Mouse (Mus musculus): ENCODE results near the gene Svs5. TPM values are rescaled to one million over a fixed set of nuclear protein-coding genes. Genes with fewer than 3 reads are reported as not detected.

Svs5 gene
- not detected for polyA plus RNA-seq (2015; fragmentation: Illumina TruSeq; extraction: RNeasy Lipid Tissue Mini Kit (QIAGEN cat#74804); ENCODE audit: insufficient read depth, low replicate concordance)

GRCm38 (mm10) chr2:164332440-164332839 is at the start of gene Svs5:
Gene Svs5, plus strand, starts transcription at chr2:164332740.

DNA sequence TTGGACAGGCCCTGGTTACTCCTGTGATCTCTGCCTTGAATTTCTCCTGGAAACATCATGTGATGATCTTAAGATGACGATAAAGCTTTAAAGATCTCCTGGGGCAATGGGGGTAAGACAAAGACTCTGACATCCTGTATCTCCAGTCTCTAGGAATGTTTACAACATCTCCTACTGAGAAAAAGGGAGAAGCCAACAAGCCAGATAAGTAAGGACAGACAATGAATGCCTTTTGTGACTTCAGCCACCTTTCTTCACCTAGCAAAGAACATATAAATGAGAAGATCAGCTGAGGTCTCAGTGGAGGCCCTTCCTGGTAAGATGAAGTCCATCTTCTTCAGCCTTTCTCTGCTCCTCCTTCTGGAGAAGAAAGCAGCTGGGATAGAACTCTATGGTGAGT is 43.6 kb upstream of the Svs5 start, which contains the start of gene Svs3a:
Svs3a (plus strand) TSS at position 301 of the 400 bp plus-strand sequence.

GRCm38 (mm10) chr2:164316451-164316850 is 16.1 kb upstream of the Svs5 start, which contains the start of gene Svs6:
Gene Svs6, plus strand, starts transcription at chr2:164316751.

Other genes with a start within 250 kb of the Svs5 start
- not detected for gene Kcns1, start 161.6 kb upstream of the Svs5 start, polyA plus RNA-seq (2015; fragmentation: Illumina TruSeq; extraction: RNeasy Lipid Tissue Mini Kit (QIAGEN cat#74804); ENCODE audit: insufficient read depth, low replicate concordance)
- not detected for gene Wfdc5, start 150.0 kb upstream of the Svs5 start, polyA plus RNA-seq (2015; fragmentation: Illumina TruSeq; extraction: RNeasy Lipid Tissue Mini Kit (QIAGEN cat#74804); ENCODE audit: insufficient read depth, low replicate concordance)
- gene Wfdc12, start 142.1 kb upstream of the Svs5 start, polyA plus RNA-seq (2015; fragmentation: Illumina TruSeq; extraction: RNeasy Lipid Tissue Mini Kit (QIAGEN cat#74804); ENCODE audit: insufficient read depth, low replicate concordance) = not detected
- gene Wfdc15a, start 132.6 kb upstream of the Svs5 start, polyA plus RNA-seq (2015; fragmentation: Illumina TruSeq; extraction: RNeasy Lipid Tissue Mini Kit (QIAGEN cat#74804); ENCODE audit: insufficient read depth, low replicate concordance) = not detected
- not detected for gene Wfdc15b, start 111.1 kb upstream of the Svs5 start, polyA plus RNA-seq (2015; fragmentation: Illumina TruSeq; extraction: RNeasy Lipid Tissue Mini Kit (QIAGEN cat#74804); ENCODE audit: insufficient read depth, low replicate concordance)
- not detected for gene Svs2, start 94.3 kb upstream of the Svs5 start, polyA plus RNA-seq (2015; fragmentation: Illumina TruSeq; extraction: RNeasy Lipid Tissue Mini Kit (QIAGEN cat#74804); ENCODE audit: insufficient read depth, low replicate concordance)
- not detected for gene Svs3b, start 76.1 kb upstream of the Svs5 start, polyA plus RNA-seq (2015; fragmentation: Illumina TruSeq; extraction: RNeasy Lipid Tissue Mini Kit (QIAGEN cat#74804); ENCODE audit: insufficient read depth, low replicate concordance)
- gene Svs4, start 54.3 kb upstream of the Svs5 start, polyA plus RNA-seq (2015; fragmentation: Illumina TruSeq; extraction: RNeasy Lipid Tissue Mini Kit (QIAGEN cat#74804); ENCODE audit: insufficient read depth, low replicate concordance) = not detected
- not detected for gene Svs3a, start 43.5 kb upstream of the Svs5 start, polyA plus RNA-seq (2015; fragmentation: Illumina TruSeq; extraction: RNeasy Lipid Tissue Mini Kit (QIAGEN cat#74804); ENCODE audit: insufficient read depth, low replicate concordance)
- gene Svs6, start 16.0 kb upstream of the Svs5 start, polyA plus RNA-seq (2015; fragmentation: Illumina TruSeq; extraction: RNeasy Lipid Tissue Mini Kit (QIAGEN cat#74804); ENCODE audit: insufficient read depth, low replicate concordance) = not detected
- 67.5 TPM for gene Slpi, start 56.4 kb downstream of the Svs5 start, polyA plus RNA-seq (2015; fragmentation: Illumina TruSeq; extraction: RNeasy Lipid Tissue Mini Kit (QIAGEN cat#74804); ENCODE audit: insufficient read depth, low replicate concordance)
- gene Rbpjl, start 70.4 kb downstream of the Svs5 start, polyA plus RNA-seq (2015; fragmentation: Illumina TruSeq; extraction: RNeasy Lipid Tissue Mini Kit (QIAGEN cat#74804); ENCODE audit: insufficient read depth, low replicate concordance) = 0.04 TPM
- gene Matn4, start 72.4 kb downstream of the Svs5 start, polyA plus RNA-seq (2015; fragmentation: Illumina TruSeq; extraction: RNeasy Lipid Tissue Mini Kit (QIAGEN cat#74804); ENCODE audit: insufficient read depth, low replicate concordance) = 0.06 TPM
- 55.3 TPM for gene Sdc4, start 111.1 kb downstream of the Svs5 start, polyA plus RNA-seq (2015; fragmentation: Illumina TruSeq; extraction: RNeasy Lipid Tissue Mini Kit (QIAGEN cat#74804); ENCODE audit: insufficient read depth, low replicate concordance)
- gene Sys1, start 124.2 kb downstream of the Svs5 start, polyA plus RNA-seq (2015; fragmentation: Illumina TruSeq; extraction: RNeasy Lipid Tissue Mini Kit (QIAGEN cat#74804); ENCODE audit: insufficient read depth, low replicate concordance) = 21.8 TPM
- not detected for gene Gm20458, start 128.2 kb downstream of the Svs5 start, polyA plus RNA-seq (2015; fragmentation: Illumina TruSeq; extraction: RNeasy Lipid Tissue Mini Kit (QIAGEN cat#74804); ENCODE audit: insufficient read depth, low replicate concordance)
- not detected for gene Trp53tg5, start 141.0 kb downstream of the Svs5 start, polyA plus RNA-seq (2015; fragmentation: Illumina TruSeq; extraction: RNeasy Lipid Tissue Mini Kit (QIAGEN cat#74804); ENCODE audit: insufficient read depth, low replicate concordance)
- 12.0 TPM for gene Dbndd2, start 153.4 kb downstream of the Svs5 start, polyA plus RNA-seq (2015; fragmentation: Illumina TruSeq; extraction: RNeasy Lipid Tissue Mini Kit (QIAGEN cat#74804); ENCODE audit: insufficient read depth, low replicate concordance)
- 28.4 TPM for gene Pigt, start 164.8 kb downstream of the Svs5 start, polyA plus RNA-seq (2015; fragmentation: Illumina TruSeq; extraction: RNeasy Lipid Tissue Mini Kit (QIAGEN cat#74804); ENCODE audit: insufficient read depth, low replicate concordance)
- not detected for gene Wfdc2, start 229.7 kb downstream of the Svs5 start, polyA plus RNA-seq (2015; fragmentation: Illumina TruSeq; extraction: RNeasy Lipid Tissue Mini Kit (QIAGEN cat#74804); ENCODE audit: insufficient read depth, low replicate concordance)
- not detected for gene Spint3, start 240.7 kb downstream of the Svs5 start, polyA plus RNA-seq (2015; fragmentation: Illumina TruSeq; extraction: RNeasy Lipid Tissue Mini Kit (QIAGEN cat#74804); ENCODE audit: insufficient read depth, low replicate concordance)

Data from spleen, adult 10 weeks (tissue).